Mouse (Mus musculus) heart, embryonic 14.5 days (tissue): Measurements from ENCODE around the gene Xirp2. TPM values are rescaled to one million over a fixed set of nuclear protein-coding genes. Genes with fewer than 3 reads are reported as not detected.
"Not testable (repeated sequence)": the region's sequence is repeated elsewhere in the genome, so short reads cannot be mapped to it uniquely, and the experiment has no call there.

Experiments used
- ATAC-seq: fragments of 200-750 bp; cut with Nextera tagmentation; 2 replicates; pipeline ENCODE4 v1.8.0; 2017; ENCODE audit warnings: low read depth, moderate TSS enrichment; ENCODE audit not compliant: insufficient number of reproducible peaks, insufficient read depth, low FRiP score
- H3K27ac ChIP-seq, 2 experiments: fragments of 200-500 bp in 1 of 2; fragments of 300-500 bp in 1 of 2; sonication (generic) in 1 of 2; replicated peaks in 1 of 2; 2 replicates each; pipeline ENCODE4 v1.5.1; 2012 to 2014; ENCODE audit warnings: low read depth in 2 of 2, low read length in 2 of 2, control low read depth in 1 of 2, mild to moderate bottlenecking in 1 of 2, mixed read lengths in 1 of 2; ENCODE audit not compliant: control insufficient read depth in 1 of 2, insufficient read depth in 1 of 2
- H3K27me3 ChIP-seq: fragments of 300-500 bp; sonication (generic); 2 replicates; pipeline ENCODE4 v1.6.1; 2014; ENCODE audit warnings: mild to moderate bottlenecking, low read length, control low read depth; ENCODE audit not compliant: control insufficient read depth, insufficient read depth
- H3K36me3 ChIP-seq: fragments of 300-500 bp; sonication (generic); 2 replicates; pipeline ENCODE4 v1.6.1; 2014; ENCODE audit warnings: mild to moderate bottlenecking, control low read depth, low read length, mixed read lengths; ENCODE audit not compliant: control insufficient read depth, insufficient read depth
- H3K4me1 ChIP-seq, 2 experiments: fragments of 200-500 bp in 1 of 2; fragments of 300-500 bp in 1 of 2; sonication (generic) in 1 of 2; 2 replicates each; pipeline ENCODE4 v1.6.1; 2012 to 2014; ENCODE audit warnings: low read length in 2 of 2, control low read depth in 1 of 2, mixed read lengths in 1 of 2; ENCODE audit not compliant: control insufficient read depth in 2 of 2, insufficient read depth in 2 of 2
- H3K4me2 ChIP-seq: fragments of 300-500 bp; sonication (generic); 2 replicates; pipeline ENCODE4 v1.6.1; 2014; ENCODE audit warnings: mild to moderate bottlenecking, low read length
- H3K4me3 ChIP-seq, 2 experiments: fragments of 200-500 bp in 1 of 2; fragments of 300-500 bp in 1 of 2; sonication (generic) in 1 of 2; 2 replicates each; pipeline ENCODE4 v1.5.1; 2012 to 2014; ENCODE audit warnings: low read length in 2 of 2, mild to moderate bottlenecking in 2 of 2, control low read depth in 1 of 2, low read depth in 1 of 2, moderate library complexity in 1 of 2; ENCODE audit not compliant: control insufficient read depth in 1 of 2, insufficient read depth in 1 of 2
- H3K9ac ChIP-seq: fragments of 300-500 bp; sonication (generic); 2 replicates; pipeline ENCODE4 v1.6.1; 2014; ENCODE audit warnings: mild to moderate bottlenecking, low read length
- H3K9me3 ChIP-seq: fragments of 300-500 bp; sonication (generic); 2 replicates; pipeline ENCODE4 v1.6.1; 2016; ENCODE audit warnings: low read length, control low read depth; ENCODE audit not compliant: control insufficient read depth
- WGBS: fragments of 180-500 bp; shearing (Covaris S2); extraction: QIAGEN DNeasy Blood & Tissue Kit; methylation state at CpG from one replicate; pipeline ENCODE4 v1.1.7; 2014; 5-methylcytosine and 5-hydroxymethylcytosine counted together
- polyA plus RNA-seq: library from polyadenylated mRNA; unstranded; fragments of >200 nt; fragmentation: Nextera tagmentation; extraction: Ambion mirVana; gene quantifications from 2 replicates; pipeline ENCODE4 v1.2.1, GENCODE M21; 2014

The Xirp2 gene
- polyA plus RNA-seq, 1 experiment from 2014 or later = 0.35 TPM

- H3K9me3 ChIP-seq = no peaks in the 10 kb centered on the region
- H3K4me2 ChIP-seq = no peak overlapping the region
- H3K27me3 ChIP-seq = no peaks in the 10 kb centered on the region
- H3K9ac ChIP-seq = no peak overlapping the region
- no peak overlapping the region for H3K4me3 ChIP-seq
- no peak overlapping the region for H3K27ac ChIP-seq
- H3K36me3 ChIP-seq = no peaks in the 10 kb centered on the region
- WGBS = 63% methylated on average over 3 of the region's 3 CpGs
- H3K4me1 ChIP-seq = no peaks in the 10 kb centered on the region
- ATAC-seq = no peak
Observed at GRCm38 (mm10) chr2:67460857-67461256, 15.1 kb downstream of the Xirp2 start.

- no peak overlapping the region for H3K4me2 ChIP-seq
- no peak for ATAC-seq
- H3K9ac ChIP-seq = no peak overlapping the region
- no peaks in the 10 kb centered on the region for H3K36me3 ChIP-seq
- H3K9me3 ChIP-seq = no peaks in the 10 kb centered on the region
- 74% methylated on average over 7 of the region's 7 CpGs for WGBS
- no peaks in the 10 kb centered on the region for H3K27me3 ChIP-seq
- no peaks in the 10 kb centered on the region for H3K4me1 ChIP-seq
- no peak overlapping the region for H3K4me3 ChIP-seq
- no peak overlapping the region for H3K27ac ChIP-seq
Observed at GRCm38 (mm10) chr2:67467036-67467435, 21.2 kb downstream of the Xirp2 start.

GRCm38 (mm10) chr2:67470030-67470429 lies 24.2 kb downstream of the Xirp2 start:
- not testable (repeated sequence) for H3K9me3 ChIP-seq, H3K27ac ChIP-seq, H3K36me3 ChIP-seq, H3K4me3 ChIP-seq, H3K4me2 ChIP-seq, H3K27me3 ChIP-seq, H3K4me1 ChIP-seq, ATAC-seq, H3K9ac ChIP-seq
- WGBS = 50% methylated on average over 5 of the region's 5 CpGs

DNA sequence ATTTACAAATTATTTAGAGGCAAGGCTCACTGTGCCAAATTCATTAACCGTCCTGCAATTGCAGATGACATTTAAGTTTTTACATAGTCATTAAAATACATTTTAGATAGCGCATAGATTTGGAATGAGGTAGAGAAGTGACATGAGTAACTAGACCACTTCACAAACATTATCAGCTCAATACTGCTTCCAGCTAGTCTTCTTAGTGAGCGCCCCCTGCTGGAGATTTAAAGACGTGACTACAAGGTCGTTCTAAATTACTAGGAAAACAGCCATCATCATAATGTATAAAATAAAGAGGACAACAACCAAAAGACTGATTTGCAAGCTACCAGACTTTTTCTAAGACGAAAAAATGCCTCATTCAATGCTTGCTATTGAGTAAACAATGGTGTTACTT lies 32.0 kb downstream of the Xirp2 start:
- no peak overlapping the region for H3K4me2 ChIP-seq
- H3K9me3 ChIP-seq = no peaks in the 10 kb centered on the region
- 0 out of 4 replicates have a peak, but pooled peaks cover 0 to 3% of the 10 kb centered on the region in 2 experiments for H3K4me1 ChIP-seq
- H3K9ac ChIP-seq = no peak overlapping the region
- no peak overlapping the region for H3K4me3 ChIP-seq
- ATAC-seq = no peak
- H3K27me3 ChIP-seq = no peaks in the 10 kb centered on the region
- WGBS = 15% methylated on average over 6 of the region's 6 CpGs
- H3K36me3 ChIP-seq = no peaks in the 10 kb centered on the region
- H3K27ac ChIP-seq = no peak overlapping the region

- Histone ChIP-seq H3K27ac (no peak overlapping the region), H3K27me3 (no peaks in the 10 kb centered on the region), H3K4me2 (no peak overlapping the region), H3K4me1 (0 out of 4 replicates have a peak, but pooled peaks cover 0 to 3% of the 10 kb centered on the region in 2 experiments), H3K9me3 (no peaks in the 10 kb centered on the region), H3K9ac (no peak overlapping the region), H3K4me3 (no peak overlapping the region), H3K36me3 (no peaks in the 10 kb centered on the region)
- 58% methylated on average over 3 of the region's 3 CpGs for WGBS
- no peak for ATAC-seq
Observed at GRCm38 (mm10) chr2:67481051-67481450, 35.2 kb downstream of the Xirp2 start.

GRCm38 (mm10) chr2:67486721-67487120 lies 40.9 kb downstream of the Xirp2 start:
- no peak overlapping the region for H3K9ac ChIP-seq
- no peak overlapping the region for H3K4me3 ChIP-seq
- no peak overlapping the region for H3K27ac ChIP-seq
- WGBS = 85% methylated on average over 6 of the region's 6 CpGs
- H3K4me2 ChIP-seq = no peak overlapping the region
- no peaks in the 10 kb centered on the region for H3K9me3 ChIP-seq
- H3K27me3 ChIP-seq = no peaks in the 10 kb centered on the region
- H3K36me3 ChIP-seq = no peaks in the 10 kb centered on the region
- H3K4me1 ChIP-seq = no peaks in the 10 kb centered on the region
- ATAC-seq = no peak

- ATAC-seq = no peak
- H3K9me3 ChIP-seq = no peaks in the 10 kb centered on the region
- WGBS = 75% methylated on average over 3 of the region's 3 CpGs
- no peaks in the 10 kb centered on the region for H3K36me3 ChIP-seq
- H3K27ac ChIP-seq = no peak overlapping the region
- H3K4me1 ChIP-seq = no peaks in the 10 kb centered on the region
- H3K27me3 ChIP-seq = no peaks in the 10 kb centered on the region
- H3K4me2 ChIP-seq = no peak overlapping the region
- H3K9ac ChIP-seq = no peak overlapping the region
- no peak overlapping the region for H3K4me3 ChIP-seq
Observed at GRCm38 (mm10) chr2:67487162-67487561, 41.4 kb downstream of the Xirp2 start.

- no peaks in the 10 kb centered on the region for H3K27me3 ChIP-seq
- no peak overlapping the region for H3K27ac ChIP-seq
- ATAC-seq = no peak
- 80% methylated on average over 11 of the region's 11 CpGs for WGBS
- no peaks in the 10 kb centered on the region for H3K4me1 ChIP-seq
- no peaks in the 10 kb centered on the region for H3K9me3 ChIP-seq
- no peak overlapping the region for H3K4me3 ChIP-seq
- H3K36me3 ChIP-seq = no peaks in the 10 kb centered on the region
- H3K9ac ChIP-seq = no peak overlapping the region
- no peak overlapping the region for H3K4me2 ChIP-seq
Observed at GRCm38 (mm10) chr2:67488465-67489127, 42.8 kb downstream of the Xirp2 start.
